32 mouse cellular contexts compared by ENCODE assay signal in the genomic region with DNA sequence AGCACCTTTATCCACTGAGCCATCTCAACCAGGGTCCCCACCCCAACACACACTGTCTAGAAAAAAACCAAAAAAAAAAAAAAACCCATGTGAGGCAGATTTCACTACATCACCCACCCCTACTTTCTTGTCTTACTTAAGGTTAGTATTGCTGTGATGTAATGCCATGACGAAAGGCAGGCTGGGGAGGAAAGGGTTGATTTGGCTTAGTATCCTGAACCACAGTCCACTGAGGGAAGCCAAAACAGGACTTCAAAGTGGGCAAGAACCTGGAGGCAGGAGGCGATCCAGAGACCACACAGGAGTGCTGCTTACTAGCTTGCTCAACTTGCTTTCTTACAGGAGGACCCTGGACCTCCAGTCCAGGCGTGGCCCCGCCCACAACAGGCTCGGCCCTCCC. TPM values are rescaled to one million over a fixed set of nuclear protein-coding genes. Genes with fewer than 3 reads are reported as not detected.
DNase-seq lines count a peak whose midpoint lies in the region; ATAC-seq and TF ChIP-seq lines count a peak whose summit lies in the region.
"Had no signal": no experiment of that assay in that cellular context is flagged by ENCODE, and none has a peak within 500 bp of the region (broad histone marks: within the 10 kb centered on the region; RNA-seq: fewer than 3 reads in every experiment).

No protein-coding gene starts in this region.

- no peak overlapping the region for H3K4me2 ChIP-seq in liver, embryonic 12.5 days
- no peak overlapping the region for H3K4me2 ChIP-seq in liver, postnatal 0 days (ENCODE audit: low read depth, low read length)
- no peak overlapping the region for H3K4me2 ChIP-seq in midbrain, embryonic 11.5 days
- H3K4me2 ChIP-seq in midbrain, postnatal 0 days (ENCODE audit: low read depth, low read length, poor library complexity, severe bottlenecking): no peak overlapping the region
- no peak overlapping the region for H3K4me2 ChIP-seq in midbrain, embryonic 13.5 days (replicated peaks)
- H3K4me2 ChIP-seq: embryonic facial prominence, embryonic 13.5 days; forebrain, embryonic 12.5 days; forebrain, embryonic 15.5 days; heart, embryonic 12.5 days; heart, embryonic 15.5 days; hindbrain, embryonic 14.5 days had no signal

- intact Hi-C loops in heart, postnatal 25 days (cut with DNase I): no loop called here

- no peak for TF ChIP-seq CTCF in liver, postnatal 0 days (IDR thresholded peaks at IDR 0.05; ENCODE audit: low read depth)
- no peak for TF ChIP-seq CTCF in midbrain, postnatal 0 days (IDR thresholded peaks at IDR 0.05)

- no peak overlapping the region for H3K4me3 ChIP-seq in liver, embryonic 12.5 days
- no peak overlapping the region for H3K4me3 ChIP-seq in liver, postnatal 0 days (ENCODE audit: low read depth, low read length)
- H3K4me3 ChIP-seq in midbrain, embryonic 11.5 days (ENCODE audit: low read depth, low read length): no peak overlapping the region
- H3K4me3 ChIP-seq in midbrain, postnatal 0 days (ENCODE audit: low read depth, low read length): no peak overlapping the region
- H3K4me3 ChIP-seq in midbrain, embryonic 13.5 days (replicated peaks): no peak overlapping the region
- H3K4me3 ChIP-seq: embryonic facial prominence, embryonic 10.5 days; embryonic facial prominence, embryonic 13.5 days; erythroblast, embryonic 14.5 days; forebrain, embryonic 12.5 days; forebrain, embryonic 15.5 days; heart, embryonic 12.5 days; heart, embryonic 15.5 days had no signal

- H3K27ac ChIP-seq in liver, embryonic 12.5 days: 0 out of 2 replicates have a peak overlapping the region, but pooled peaks have one; percentile 32
- no peak overlapping the region for H3K27ac ChIP-seq in liver, postnatal 0 days (ENCODE audit: low read depth)
- H3K27ac ChIP-seq in midbrain, embryonic 11.5 days (ENCODE audit: low read depth, low read length): no peak overlapping the region
- H3K27ac ChIP-seq in midbrain, postnatal 0 days (ENCODE audit: low read depth, low read length): no peak overlapping the region
- H3K27ac ChIP-seq in midbrain, embryonic 13.5 days: no peak overlapping the region
- H3K27ac ChIP-seq: embryonic facial prominence, embryonic 10.5 days; embryonic facial prominence, embryonic 13.5 days; forebrain, embryonic 12.5 days; forebrain, embryonic 15.5 days; heart, embryonic 15.5 days; hindbrain, embryonic 14.5 days; hindbrain, postnatal 0 days had no signal

- H3K27me3 ChIP-seq in liver, embryonic 12.5 days (replicated peaks): peaks cover 18% of the 10 kb centered on the region
- H3K27me3 ChIP-seq in liver, postnatal 0 days (ENCODE audit: insufficient read depth, low read length): 0 out of 2 replicates have a peak, but pooled peaks cover 6% of the 10 kb centered on the region
- H3K27me3 ChIP-seq in midbrain, embryonic 11.5 days (ENCODE audit: control insufficient read depth, insufficient read depth, low read length): peaks cover 3% of the 10 kb centered on the region
- H3K27me3 ChIP-seq in midbrain, postnatal 0 days (ENCODE audit: insufficient read depth, low read length): 0 out of 2 replicates have a peak, but pooled peaks cover 9% of the 10 kb centered on the region
- H3K27me3 ChIP-seq in midbrain, embryonic 13.5 days: peaks cover 14% of the 10 kb centered on the region
- H3K27me3 ChIP-seq: Patski had no signal

- H3K36me3 ChIP-seq in liver, embryonic 12.5 days: peaks cover 57% of the 10 kb centered on the region
- H3K36me3 ChIP-seq in liver, postnatal 0 days (replicated peaks; ENCODE audit: insufficient read depth, low read length): peaks cover 35% of the 10 kb centered on the region
- H3K36me3 ChIP-seq in midbrain, embryonic 11.5 days (ENCODE audit: control insufficient read depth, insufficient read depth, low read length): peaks cover 4% of the 10 kb centered on the region; the same call in 1 of the 2 replicates
- peaks cover 19% of the 10 kb centered on the region for H3K36me3 ChIP-seq in midbrain, postnatal 0 days (ENCODE audit: insufficient read depth, low read length)
- H3K36me3 ChIP-seq in midbrain, embryonic 13.5 days: peaks cover 36% of the 10 kb centered on the region

- H3K9ac ChIP-seq in liver, embryonic 12.5 days: no peak overlapping the region
- H3K9ac ChIP-seq in liver, postnatal 0 days (replicated peaks): no peak overlapping the region
- H3K9ac ChIP-seq in midbrain, embryonic 11.5 days (ENCODE audit: low read length): no peak overlapping the region
- H3K9ac ChIP-seq in midbrain, postnatal 0 days (replicated peaks; ENCODE audit: low read length, poor library complexity, severe bottlenecking): no peak overlapping the region
- no peak overlapping the region for H3K9ac ChIP-seq in midbrain, embryonic 13.5 days (replicated peaks)
- H3K9ac ChIP-seq: embryonic facial prominence, embryonic 13.5 days; forebrain, embryonic 12.5 days; forebrain, embryonic 15.5 days; heart, embryonic 12.5 days; heart, embryonic 15.5 days; hindbrain, embryonic 14.5 days had no signal

- H3K9me3 ChIP-seq in liver, embryonic 12.5 days (replicated peaks): no peaks in the 10 kb centered on the region
- H3K9me3 ChIP-seq in liver, postnatal 0 days (ENCODE audit: low read length): no peaks in the 10 kb centered on the region
- no peaks in the 10 kb centered on the region for H3K9me3 ChIP-seq in midbrain, embryonic 11.5 days (ENCODE audit: control insufficient read depth, low read length)
- H3K9me3 ChIP-seq in midbrain, postnatal 0 days (ENCODE audit: low read length): no peaks in the 10 kb centered on the region
- H3K9me3 ChIP-seq in midbrain, embryonic 13.5 days: no peaks in the 10 kb centered on the region
- H3K9me3 ChIP-seq: embryonic facial prominence, embryonic 10.5 days; embryonic facial prominence, embryonic 13.5 days; forebrain, embryonic 12.5 days; forebrain, embryonic 15.5 days; G1E; heart, embryonic 12.5 days; heart, embryonic 15.5 days had no signal

- peaks cover 45% of the 10 kb centered on the region for H3K4me1 ChIP-seq in liver, embryonic 12.5 days
- peaks cover 9% of the 10 kb centered on the region for H3K4me1 ChIP-seq in liver, postnatal 0 days (ENCODE audit: insufficient read depth)
- peaks cover 6% of the 10 kb centered on the region for H3K4me1 ChIP-seq in midbrain, embryonic 11.5 days (ENCODE audit: control insufficient read depth, insufficient read depth, low read length)
- peaks cover 6% of the 10 kb centered on the region; the same call in 1 of the 2 replicates for H3K4me1 ChIP-seq in midbrain, postnatal 0 days (ENCODE audit: insufficient read depth, low read length)
- H3K4me1 ChIP-seq in midbrain, embryonic 13.5 days (replicated peaks): peaks cover 15% of the 10 kb centered on the region

- WGBS in liver, embryonic 12.5 days (ENCODE audit: insufficient replicate concordance): 72% methylated on average over 5 of the region's 5 CpGs
- 68% methylated on average over 5 of the region's 5 CpGs for WGBS in liver, postnatal 0 days (ENCODE audit: insufficient replicate concordance)
- WGBS in midbrain, embryonic 11.5 days: 77% methylated on average over 5 of the region's 5 CpGs
- WGBS in midbrain, postnatal 0 days: 81% methylated on average over 5 of the region's 5 CpGs
- 84% methylated on average over 5 of the region's 5 CpGs for WGBS in midbrain, embryonic 13.5 days

- no peak for DNase-seq in liver, postnatal 0 days
- DNase-seq in midbrain, embryonic 11.5 days (ENCODE audit: low spot score, missing footprints): peak; percentile 80
- DNase-seq in midbrain, postnatal 0 days (ENCODE audit: low spot score): no peak
- DNase-seq in heart, postnatal 25 days (ENCODE audit: low spot score): no peak
- DNase-seq: adrenal gland, adult 2 months; adrenal gland, postnatal 14 days; B cell, adult 2 months; cerebellum, adult 18-20 months; cerebellum, adult 9-10 months; cerebellum, postnatal 14 days; gastrocnemius, postnatal 25 days; heart, adult 11 months; heart, postnatal 10 days; heart, postnatal 4 days had no signal

- TF ChIP-seq EP300 in liver, postnatal 0 days (IDR thresholded peaks at IDR 0.05; ENCODE audit: low read depth): no peak

- ATAC-seq in liver, embryonic 12.5 days: no peak
- no peak for ATAC-seq in liver, postnatal 0 days
- ATAC-seq in midbrain, embryonic 11.5 days (ENCODE audit: low FRiP score): no peak
- no peak for ATAC-seq in midbrain, postnatal 0 days (ENCODE audit: low FRiP score)
- peak; percentile 52 for ATAC-seq in granulocyte monocyte progenitor cell, adult 5-6 weeks (replicated peaks; ENCODE audit: poor library complexity, severe bottlenecking)
- ATAC-seq in monocyte, adult 5-6 weeks (replicated peaks; ENCODE audit: insufficient number of reproducible peaks, low FRiP score, low TSS enrichment, poor library complexity, severe bottlenecking): peak; percentile 24
- ATAC-seq in midbrain, embryonic 13.5 days: no peak
- ATAC-seq: forebrain, embryonic 15.5 days; hindbrain, postnatal 0 days; inflammation-experienced regulatory T-cells, adult 6 months; Patski had no signal

RNA-seq across cellular contexts. Expression of a gene that starts 1.8 kb away (rescaled TPM):
- 1.0 and 1.1 TPM in 2 replicates for polyA plus RNA-seq in liver, embryonic 12.5 days (2016; fragmentation: Nextera tagmentation; extraction: Ambion mirVana)
- polyA plus RNA-seq in liver, postnatal 0 days (2015; fragmentation: Nextera tagmentation; extraction: Ambion mirVana): 0.70 and 0.75 TPM in 2 replicates
- 0.52 and 1.1 TPM in 2 replicates for polyA plus RNA-seq in midbrain, embryonic 11.5 days (2014; fragmentation: Nextera tagmentation; extraction: Ambion mirVana)
- total RNA-seq in midbrain, postnatal 0 days (2014; rRNA removed): 0.47 and 5.4 TPM in 2 replicates
- polyA plus RNA-seq in midbrain, postnatal 0 days (2015; fragmentation: Nextera tagmentation; extraction: Ambion mirVana): 3.7 and 4.1 TPM in 2 replicates
- not detected in 2 replicates for total RNA-seq in granulocyte monocyte progenitor cell, adult 5-6 weeks (2014; fragmentation: Nextera tagmentation)
- total RNA-seq in granulocyte monocyte progenitor cell, adult 5-6 weeks (2017): 0.46 TPM in 1 of 2 replicates, not detected in the other
- total RNA-seq in monocyte, adult 5-6 weeks (2017): not detected in 3 replicates
- 0.58 and 1.0 TPM in 2 replicates for polyA plus RNA-seq in midbrain, embryonic 13.5 days (2015; fragmentation: Nextera tagmentation; extraction: Ambion mirVana)
- total RNA-seq in heart, postnatal 25 days (2021): not detected
- total RNA-seq: adrenal gland, adult 2 months; adrenal gland, postnatal 14 days; G1E; gastrocnemius, adult 8-10 months; gastrocnemius, postnatal 25 days; heart, postnatal 10 days; heart, postnatal 4 days had no signal
- polyA plus RNA-seq: Patski had no signal

RNA-seq across cellular contexts. Expression of a gene that starts 2.4 kb away (rescaled TPM):
- polyA plus RNA-seq in liver, embryonic 12.5 days (2016; fragmentation: Nextera tagmentation; extraction: Ambion mirVana): 29.3 and 33.3 TPM in 2 replicates
- 10.9 and 11.5 TPM in 2 replicates for polyA plus RNA-seq in liver, postnatal 0 days (2015; fragmentation: Nextera tagmentation; extraction: Ambion mirVana)
- 26.0 and 28.3 TPM in 2 replicates for polyA plus RNA-seq in midbrain, embryonic 11.5 days (2014; fragmentation: Nextera tagmentation; extraction: Ambion mirVana)
- total RNA-seq in midbrain, postnatal 0 days (2014; rRNA removed): 27.1 and 27.5 TPM in 2 replicates
- polyA plus RNA-seq in midbrain, postnatal 0 days (2015; fragmentation: Nextera tagmentation; extraction: Ambion mirVana): 18.5 and 18.7 TPM in 2 replicates
- 27.8 and 43.2 TPM in 2 replicates for total RNA-seq in granulocyte monocyte progenitor cell, adult 5-6 weeks (2014; fragmentation: Nextera tagmentation)
- total RNA-seq in granulocyte monocyte progenitor cell, adult 5-6 weeks (2017): 30.2 and 31.5 TPM in 2 replicates
- 29.0 to 42.6 TPM (median 34.6 TPM) in 3 replicates for total RNA-seq in monocyte, adult 5-6 weeks (2017)
- 25.4 and 26.3 TPM in 2 replicates for polyA plus RNA-seq in midbrain, embryonic 13.5 days (2015; fragmentation: Nextera tagmentation; extraction: Ambion mirVana)
- 10 to 100 TPM; 24.5 to 25.5 TPM for total RNA-seq in heart, postnatal 25 days (2021)

RNA-seq across cellular contexts. Expression of a gene that starts 7.4 kb away (rescaled TPM):
- 1.4 and 1.5 TPM in 2 replicates for polyA plus RNA-seq in liver, embryonic 12.5 days (2016; fragmentation: Nextera tagmentation; extraction: Ambion mirVana)
- 0.85 and 0.92 TPM in 2 replicates for polyA plus RNA-seq in liver, postnatal 0 days (2015; fragmentation: Nextera tagmentation; extraction: Ambion mirVana)
- polyA plus RNA-seq in midbrain, embryonic 11.5 days (2014; fragmentation: Nextera tagmentation; extraction: Ambion mirVana): 0.51 and 0.63 TPM in 2 replicates
- total RNA-seq in midbrain, postnatal 0 days (2014; rRNA removed): 0.55 and 0.71 TPM in 2 replicates
- 0.56 and 0.74 TPM in 2 replicates for polyA plus RNA-seq in midbrain, postnatal 0 days (2015; fragmentation: Nextera tagmentation; extraction: Ambion mirVana)
- 23.1 and 24.9 TPM in 2 replicates for total RNA-seq in granulocyte monocyte progenitor cell, adult 5-6 weeks (2014; fragmentation: Nextera tagmentation)
- total RNA-seq in granulocyte monocyte progenitor cell, adult 5-6 weeks (2017): 20.1 and 23.2 TPM in 2 replicates
- 5.0 to 10.2 TPM (median 6.5 TPM) in 3 replicates for total RNA-seq in monocyte, adult 5-6 weeks (2017)
- 0.46 and 0.51 TPM in 2 replicates for polyA plus RNA-seq in midbrain, embryonic 13.5 days (2015; fragmentation: Nextera tagmentation; extraction: Ambion mirVana)
- total RNA-seq in heart, postnatal 25 days (2021): under 1 TPM; 0.45 to 0.55 TPM
- total RNA-seq: CH12.LX had no signal

RNA-seq across cellular contexts. Expression of a gene that starts 38.5 kb away (rescaled TPM):
- polyA plus RNA-seq in liver, embryonic 12.5 days (2016; fragmentation: Nextera tagmentation; extraction: Ambion mirVana): 2,705 and 2,706 TPM in 2 replicates
- polyA plus RNA-seq in liver, postnatal 0 days (2015; fragmentation: Nextera tagmentation; extraction: Ambion mirVana): 1,946 and 1,972 TPM in 2 replicates
- 4,628 and 4,661 TPM in 2 replicates for polyA plus RNA-seq in midbrain, embryonic 11.5 days (2014; fragmentation: Nextera tagmentation; extraction: Ambion mirVana)
- 6,169 and 7,035 TPM in 2 replicates for total RNA-seq in midbrain, postnatal 0 days (2014; rRNA removed)
- 2,410 and 2,461 TPM in 2 replicates for polyA plus RNA-seq in midbrain, postnatal 0 days (2015; fragmentation: Nextera tagmentation; extraction: Ambion mirVana)
- total RNA-seq in granulocyte monocyte progenitor cell, adult 5-6 weeks (2014; fragmentation: Nextera tagmentation): 11,615 and 12,636 TPM in 2 replicates
- 9,337 and 10,965 TPM in 2 replicates for total RNA-seq in granulocyte monocyte progenitor cell, adult 5-6 weeks (2017)
- total RNA-seq in monocyte, adult 5-6 weeks (2017): 6,370 to 7,055 TPM (median 6,774 TPM) in 3 replicates
- 3,693 and 3,771 TPM in 2 replicates for polyA plus RNA-seq in midbrain, embryonic 13.5 days (2015; fragmentation: Nextera tagmentation; extraction: Ambion mirVana)
- total RNA-seq in heart, postnatal 25 days (2021): 1,000 to 10,000 TPM; 1,031 to 1,197 TPM

RNA-seq across cellular contexts. Expression of a gene that starts 54.8 kb away (rescaled TPM):
- polyA plus RNA-seq in liver, embryonic 12.5 days (2016; fragmentation: Nextera tagmentation; extraction: Ambion mirVana): not detected in 2 replicates
- 0.05 TPM in 1 of 2 replicates, not detected in the other for polyA plus RNA-seq in liver, postnatal 0 days (2015; fragmentation: Nextera tagmentation; extraction: Ambion mirVana)
- polyA plus RNA-seq in midbrain, embryonic 11.5 days (2014; fragmentation: Nextera tagmentation; extraction: Ambion mirVana): 0.11 and 0.56 TPM in 2 replicates
- 0.28 TPM in 1 of 2 replicates, not detected in the other for total RNA-seq in midbrain, postnatal 0 days (2014; rRNA removed)
- polyA plus RNA-seq in midbrain, postnatal 0 days (2015; fragmentation: Nextera tagmentation; extraction: Ambion mirVana): 0.31 and 0.43 TPM in 2 replicates
- 0.28 TPM in 1 of 2 replicates, not detected in the other for total RNA-seq in granulocyte monocyte progenitor cell, adult 5-6 weeks (2014; fragmentation: Nextera tagmentation)
- 0.04 TPM in 1 of 2 replicates, not detected in the other for total RNA-seq in granulocyte monocyte progenitor cell, adult 5-6 weeks (2017)
- total RNA-seq in monocyte, adult 5-6 weeks (2017): 2.8 to 15.4 TPM (median 3.9 TPM) in 3 replicates
- polyA plus RNA-seq in midbrain, embryonic 13.5 days (2015; fragmentation: Nextera tagmentation; extraction: Ambion mirVana): 0.28 and 0.31 TPM in 2 replicates
- total RNA-seq in heart, postnatal 25 days (2021): not detected
- total RNA-seq: adrenal gland, adult 2 months; adrenal gland, postnatal 14 days; CH12.LX; gastrocnemius, adult 8-10 months; gastrocnemius, postnatal 25 days; heart, postnatal 10 days; heart, postnatal 4 days; hindbrain, postnatal 0 days had no signal
- polyA plus RNA-seq: erythroblast, embryonic 14.5 days; G1E had no signal

Comparison
In these comparisons a context has a peak if more than half of its experiments do, and no peak if none do; other contexts are left out.
1. ATAC-seq: peak in granulocyte monocyte progenitor cell, adult 5-6 weeks (single experiment) and monocyte, adult 5-6 weeks (single experiment); none in liver, embryonic 12.5 days (single experiment), liver, postnatal 0 days (single experiment), midbrain, embryonic 11.5 days (single experiment), midbrain, postnatal 0 days (single experiment) and midbrain, embryonic 13.5 days (single experiment).